Mouse (Mus musculus) frontal cortex, postnatal 25 days (tissue): ENCODE data around the gene Elp6.

ENCODE experiments used
- DNase-seq, 2 experiments: peaks; one replicate each; pipeline ENCODE4 v3.0.0; 2022; ENCODE audit warnings: low spot score in 2 of 2

Elp6 gene

DNA sequence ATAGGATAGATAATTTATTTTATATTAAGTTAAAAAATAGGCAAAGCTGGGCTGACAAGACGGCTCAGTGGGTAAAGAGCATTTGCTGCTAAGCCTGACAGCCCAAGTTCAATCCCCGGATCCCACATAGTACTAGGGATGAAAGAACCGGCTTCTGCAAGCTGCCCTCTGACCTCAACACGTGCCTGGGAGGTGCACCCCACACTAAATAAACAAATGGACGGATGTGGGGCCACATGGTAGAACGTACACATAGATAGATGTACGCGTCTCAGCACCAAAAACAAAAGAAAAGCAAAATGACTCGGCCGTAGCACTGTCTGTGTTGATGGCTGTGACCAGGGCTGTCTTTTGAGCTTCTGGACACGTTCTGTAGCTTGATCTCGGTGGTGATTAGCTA is 56.3 kb downstream of the Elp6 start:
- DNase-seq: no peak

DNA sequence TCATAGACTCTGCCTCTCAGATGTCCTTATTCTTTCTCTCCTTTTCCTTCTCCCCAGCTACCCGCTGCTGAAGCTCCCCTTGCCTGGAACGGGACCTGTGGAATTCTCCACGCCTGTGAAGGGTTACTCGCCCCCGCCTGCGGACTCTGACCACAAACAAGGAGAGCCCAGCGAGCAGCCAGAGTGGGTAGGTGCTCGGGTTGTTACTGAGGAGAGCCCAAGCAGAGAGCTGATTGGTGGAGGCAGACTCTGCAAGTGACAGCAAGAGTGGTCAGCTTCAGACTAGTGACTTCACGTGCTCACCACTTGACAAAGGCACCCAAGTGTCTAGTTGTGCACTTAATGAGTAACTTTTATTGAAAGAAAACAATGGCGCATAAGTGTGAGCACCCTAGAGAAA is 57.4 kb downstream of the Elp6 start:
- no peak for DNase-seq

DNA sequence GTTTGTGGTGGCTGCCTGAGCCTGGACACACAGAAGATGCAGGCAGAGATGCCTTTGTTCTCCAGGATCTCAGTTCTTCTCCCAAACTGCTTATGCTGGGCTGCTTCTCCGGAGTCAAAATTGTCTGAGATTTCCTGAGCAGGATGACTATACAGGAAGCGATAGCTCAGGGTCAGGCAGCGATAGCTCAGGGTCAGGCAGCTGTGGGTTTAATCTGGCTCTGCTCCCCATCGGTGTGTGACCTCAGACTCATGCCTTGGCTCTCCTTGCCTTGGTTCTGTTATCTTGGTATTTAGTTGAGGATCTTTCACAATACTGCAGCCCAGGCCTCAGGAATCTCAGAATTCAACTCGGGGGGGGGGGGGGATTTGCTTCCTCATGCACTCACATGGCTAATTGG is 61.8 kb downstream of the Elp6 start:
- DNase-seq: no peak

DNA sequence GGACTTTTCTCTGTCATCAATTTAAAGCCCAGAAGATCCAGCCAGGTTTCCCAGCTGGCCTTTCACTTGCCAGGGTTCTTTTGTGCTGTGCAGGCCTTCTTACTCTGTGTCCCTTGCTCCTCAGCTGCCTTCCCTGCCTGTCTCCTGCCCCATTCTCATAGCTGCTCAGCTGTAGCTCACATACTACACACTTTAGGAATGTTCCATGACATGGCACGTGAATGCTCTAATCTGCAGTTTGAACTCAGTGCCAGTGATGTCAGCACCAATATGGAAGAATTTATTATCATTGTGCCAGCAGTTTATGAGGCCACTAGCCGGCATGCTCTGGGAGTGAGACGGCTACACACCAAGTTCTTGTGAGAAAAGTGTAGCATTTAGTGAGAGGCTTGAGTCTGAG is 64.9 kb downstream of the Elp6 start:
- DNase-seq: no peak
